Comparison of ENCODE assay signal across 8 mouse cellular contexts in genomic region chr5:149183721-149184103, GRCm38 (mm10). TPM values are rescaled to one million over a fixed set of nuclear protein-coding genes. Genes with fewer than 3 reads are reported as not detected.
DNase-seq lines count a peak whose midpoint lies in the region; ATAC-seq and TF ChIP-seq lines count a peak whose summit lies in the region.

No protein-coding gene starts in this region.

- H3K4me3 ChIP-seq in midbrain, postnatal 0 days (ENCODE audit: low read depth, low read length), result peak overlapping the region; percentile 48

- no peak for TF ChIP-seq CTCF in midbrain, postnatal 0 days (IDR thresholded peaks at IDR 0.05)

- H3K4me1 ChIP-seq in midbrain, postnatal 0 days (ENCODE audit: insufficient read depth, low read length), result peaks cover 8% of the 10 kb centered on the region

- H3K36me3 ChIP-seq in midbrain, postnatal 0 days (ENCODE audit: insufficient read depth, low read length), result no peaks in the 10 kb centered on the region

- peak; percentile 51 for ATAC-seq in common myeloid progenitor, adult 5-6 weeks (replicated peaks; ENCODE audit: low read depth, poor library complexity, severe bottlenecking)
- ATAC-seq in inflammation-experienced regulatory T-cells, adult 6 months, result peak; percentile 38
- ATAC-seq in midbrain, postnatal 0 days (ENCODE audit: low FRiP score), result no peak

- H3K27me3 ChIP-seq in midbrain, postnatal 0 days (ENCODE audit: insufficient read depth, low read length), result no peaks in the 10 kb centered on the region

- under 1% methylated on average over 13 of the region's 13 CpGs for WGBS in midbrain, postnatal 0 days

- H3K9ac ChIP-seq in midbrain, postnatal 0 days (replicated peaks; ENCODE audit: low read length, poor library complexity, severe bottlenecking), result peak overlapping the region; percentile 74

- intact Hi-C loops in left cerebral cortex, postnatal 25 days (cut with DNase I), result loop anchor here (1.0 to 10.0 kb wide), 6 partner anchors 46 to 341 kb away; partner anchors contain the start of gene Wdr95

- peak; percentile 36 for DNase-seq in layer of hippocampus, adult 9-10 months (ENCODE audit: low spot score)
- no peak for DNase-seq in layer of hippocampus, postnatal 14 days (ENCODE audit: low spot score in 2 of 2)
- DNase-seq in midbrain, postnatal 0 days (ENCODE audit: low spot score), result no peak
- no peak for DNase-seq in left cerebral cortex, postnatal 25 days (ENCODE audit: low spot score in 2 of 2)
- DNase-seq in urinary bladder, postnatal 14 days (ENCODE audit: low spot score), result no peak
- DNase-seq in urinary bladder, postnatal 36 days (ENCODE audit: low spot score in 2 of 2), result no peak

- H3K4me2 ChIP-seq in midbrain, postnatal 0 days (ENCODE audit: low read depth, low read length, poor library complexity, severe bottlenecking), result peak overlapping the region; percentile 54

- peak overlapping the region; percentile 94 for H3K27ac ChIP-seq in midbrain, postnatal 0 days (ENCODE audit: low read depth, low read length)

- no peaks in the 10 kb centered on the region for H3K9me3 ChIP-seq in midbrain, postnatal 0 days (ENCODE audit: low read length)

RNA-seq across cellular contexts. Expression of gene Uspl1, which starts 0.4 kb away (rescaled TPM):
- 10 to 100 TPM; 34.5 to 39.9 TPM for total RNA-seq in layer of hippocampus, postnatal 14 days (2021)
- total RNA-seq in common myeloid progenitor, adult 5-6 weeks (2017), result 43.7 and 45.1 TPM in 2 replicates
- 10 to 100 TPM; 33.6 to 38.3 (median 34.7) TPM for polyA plus RNA-seq in inflammation-experienced regulatory T-cells, adult 6 months (2017; shearing (Covaris generic))
- 48.1 and 50.9 TPM in 2 replicates for total RNA-seq in midbrain, postnatal 0 days (2014; rRNA removed)
- polyA plus RNA-seq in midbrain, postnatal 0 days (2015; fragmentation: Nextera tagmentation; extraction: Ambion mirVana), result 43.0 and 47.0 TPM in 2 replicates
- total RNA-seq in left cerebral cortex, postnatal 25 days (2021), result 10 to 100 TPM; 39.8 to 42.1 TPM

RNA-seq across cellular contexts. Expression of gene Hmgb1, which starts 0.6 kb away (rescaled TPM):
- 100 to 1,000 TPM; 165 to 178 TPM for total RNA-seq in layer of hippocampus, postnatal 14 days (2021)
- total RNA-seq in common myeloid progenitor, adult 5-6 weeks (2017), result 1,044 and 1,081 TPM in 2 replicates
- polyA plus RNA-seq in inflammation-experienced regulatory T-cells, adult 6 months (2017; shearing (Covaris generic)), result 1,000 to 10,000 TPM in 1 of 3 experiments, 100 to 1,000 TPM in 2; 359 to 1,026 (median 583) TPM
- 171 and 252 TPM in 2 replicates for total RNA-seq in midbrain, postnatal 0 days (2014; rRNA removed)
- 603 and 756 TPM in 2 replicates for polyA plus RNA-seq in midbrain, postnatal 0 days (2015; fragmentation: Nextera tagmentation; extraction: Ambion mirVana)
- total RNA-seq in left cerebral cortex, postnatal 25 days (2021), result 100 to 1,000 TPM; 142 to 143 TPM
